Mouse (Mus musculus) testis, postnatal 14 days (tissue): ENCODE measurements around the gene Gm38392.
"Not testable (repeated sequence)": the region's sequence is repeated elsewhere in the genome, so short reads cannot be mapped to it uniquely, and the experiment has no call there.

Experiments
- DNase-seq: peaks from one replicate; pipeline ENCODE4 v3.0.0; 2021; ENCODE audit warnings: low spot score

Gm38392 gene

GRCm38 (mm10) chr3:88276529-88277143, 10.4 kb downstream of the Gm38392 start:
- DNase-seq = no peak

- no peak for DNase-seq
These were observed 10.9 kb downstream of the Gm38392 start for GRCm38 (mm10) chr3:88276121-88276520.

GRCm38 (mm10) chr3:88274002-88274401, 13.0 kb downstream of the Gm38392 start:
- DNase-seq = peak; percentile 46

- DNase-seq = no peak
These were observed 15.2 kb downstream of the Gm38392 start for GRCm38 (mm10) chr3:88271859-88272258.

- DNase-seq = not testable (repeated sequence)
These were observed 15.7 kb downstream of the Gm38392 start for GRCm38 (mm10) chr3:88271298-88271697.

GRCm38 (mm10) chr3:88268991-88269390, 18.0 kb downstream of the Gm38392 start:
- no peak for DNase-seq

- not testable (repeated sequence) for DNase-seq
These were observed 19.0 kb downstream of the Gm38392 start for GRCm38 (mm10) chr3:88268014-88268413.

- no peak for DNase-seq
These were observed 24.7 kb downstream of the Gm38392 start for GRCm38 (mm10) chr3:88262346-88262745.

- no peak for DNase-seq
These were observed 30.6 kb downstream of the Gm38392 start for GRCm38 (mm10) chr3:88256382-88256781.

GRCm38 (mm10) chr3:88255950-88256349, 31.1 kb downstream of the Gm38392 start:
- DNase-seq = no peak

GRCm38 (mm10) chr3:88254268-88254926, 32.6 kb downstream of the Gm38392 start, which contains the start of gene Rhbg:
Gene Rhbg (minus strand): TSS chr3:88254709.
- DNase-seq = no peak

- DNase-seq = no peak
These were observed 34.3 kb downstream of the Gm38392 start for GRCm38 (mm10) chr3:88252739-88253138.

- no peak for DNase-seq
These were observed 38.6 kb downstream of the Gm38392 start for GRCm38 (mm10) chr3:88248406-88248805.

GRCm38 (mm10) chr3:88247666-88248065, 39.3 kb downstream of the Gm38392 start:
- DNase-seq = no peak

GRCm38 (mm10) chr3:88245811-88246210, 41.2 kb downstream of the Gm38392 start:
- DNase-seq = peak; percentile 66

- DNase-seq = no peak
These were observed 42.9 kb downstream of the Gm38392 start for GRCm38 (mm10) chr3:88244071-88244470.

GRCm38 (mm10) chr3:88242531-88242930, 44.5 kb downstream of the Gm38392 start:
- DNase-seq = peak; percentile 49

GRCm38 (mm10) chr3:88241045-88241786, 45.8 kb downstream of the Gm38392 start:
- DNase-seq = no peak

GRCm38 (mm10) chr3:88239446-88239845, 47.6 kb downstream of the Gm38392 start:
- no peak for DNase-seq

- no peak for DNase-seq
These were observed 48.1 kb downstream of the Gm38392 start for GRCm38 (mm10) chr3:88238866-88239391.

- no peak for DNase-seq
These were observed 49.3 kb downstream of the Gm38392 start for GRCm38 (mm10) chr3:88237556-88238194.

- no peak for DNase-seq
These were observed 49.9 kb downstream of the Gm38392 start for GRCm38 (mm10) chr3:88237161-88237555.
